Mouse (Mus musculus) thymus, postnatal 36 days (tissue): Measurements from ENCODE around the gene Plk5.

Experiments
- DNase-seq, 2 experiments: peaks; one replicate each; pipeline ENCODE4 v3.0.0; 2022; ENCODE audit warnings: mixed read lengths in 2 of 2

Plk5 gene

DNA sequence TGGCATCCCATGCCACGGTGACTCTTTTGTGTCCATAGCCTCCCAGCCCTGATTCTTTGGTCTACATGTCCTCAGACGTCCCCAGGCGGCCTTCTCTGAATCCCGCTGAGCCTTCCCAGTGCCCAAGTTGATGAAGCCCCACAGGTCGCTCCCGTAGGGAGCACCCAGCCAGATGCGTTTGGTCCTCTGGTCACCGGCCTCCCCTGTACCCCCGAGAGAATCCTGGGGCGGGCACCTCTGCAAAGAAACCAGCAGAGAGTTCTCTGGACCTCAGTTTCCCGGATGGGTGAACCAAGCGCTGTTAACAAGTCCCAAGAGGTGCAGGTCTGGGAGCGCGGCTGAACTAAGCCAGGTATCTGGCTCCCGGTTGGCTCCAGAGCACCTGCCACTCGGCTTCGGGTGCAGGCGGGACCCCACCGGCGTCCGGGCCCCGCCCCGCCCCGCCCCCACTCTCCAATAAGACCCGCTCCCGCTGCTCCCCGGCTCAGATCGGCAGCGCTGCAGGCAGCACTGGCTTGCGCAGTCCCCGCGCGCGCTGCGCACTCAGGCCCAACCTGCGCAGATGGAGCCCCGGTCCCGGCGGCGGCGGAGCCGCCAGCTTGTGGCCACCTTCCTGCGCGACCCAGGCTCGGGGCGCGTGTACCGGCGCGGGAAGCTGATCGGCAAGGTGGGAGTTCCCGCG, at the start of gene Plk5:
Plk5 (plus strand) TSS at position 459 of the 682 bp plus-strand sequence.
- DNase-seq, result no peak

DNA sequence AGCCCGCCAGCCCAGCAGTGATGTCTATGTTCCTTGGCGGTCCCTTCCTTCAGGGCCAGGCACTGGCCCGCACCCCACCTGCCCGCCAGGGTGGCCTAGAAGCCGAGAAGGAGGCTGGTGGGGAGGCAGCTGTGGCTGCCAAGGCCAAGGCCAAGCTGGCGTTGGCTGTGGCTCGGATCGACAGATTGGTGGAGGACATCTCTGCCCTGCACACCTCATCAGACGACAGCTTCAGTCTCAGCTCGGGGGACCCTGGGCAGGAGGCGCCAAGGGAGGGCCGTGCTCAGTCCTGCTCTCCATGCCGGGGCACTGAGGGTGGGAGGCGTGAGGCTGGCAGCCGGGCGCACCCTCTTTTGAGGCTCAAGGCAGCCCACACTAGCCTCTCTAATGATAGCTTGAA, 44.7 kb upstream of the Plk5 start:
- DNase-seq, result no peak

DNA sequence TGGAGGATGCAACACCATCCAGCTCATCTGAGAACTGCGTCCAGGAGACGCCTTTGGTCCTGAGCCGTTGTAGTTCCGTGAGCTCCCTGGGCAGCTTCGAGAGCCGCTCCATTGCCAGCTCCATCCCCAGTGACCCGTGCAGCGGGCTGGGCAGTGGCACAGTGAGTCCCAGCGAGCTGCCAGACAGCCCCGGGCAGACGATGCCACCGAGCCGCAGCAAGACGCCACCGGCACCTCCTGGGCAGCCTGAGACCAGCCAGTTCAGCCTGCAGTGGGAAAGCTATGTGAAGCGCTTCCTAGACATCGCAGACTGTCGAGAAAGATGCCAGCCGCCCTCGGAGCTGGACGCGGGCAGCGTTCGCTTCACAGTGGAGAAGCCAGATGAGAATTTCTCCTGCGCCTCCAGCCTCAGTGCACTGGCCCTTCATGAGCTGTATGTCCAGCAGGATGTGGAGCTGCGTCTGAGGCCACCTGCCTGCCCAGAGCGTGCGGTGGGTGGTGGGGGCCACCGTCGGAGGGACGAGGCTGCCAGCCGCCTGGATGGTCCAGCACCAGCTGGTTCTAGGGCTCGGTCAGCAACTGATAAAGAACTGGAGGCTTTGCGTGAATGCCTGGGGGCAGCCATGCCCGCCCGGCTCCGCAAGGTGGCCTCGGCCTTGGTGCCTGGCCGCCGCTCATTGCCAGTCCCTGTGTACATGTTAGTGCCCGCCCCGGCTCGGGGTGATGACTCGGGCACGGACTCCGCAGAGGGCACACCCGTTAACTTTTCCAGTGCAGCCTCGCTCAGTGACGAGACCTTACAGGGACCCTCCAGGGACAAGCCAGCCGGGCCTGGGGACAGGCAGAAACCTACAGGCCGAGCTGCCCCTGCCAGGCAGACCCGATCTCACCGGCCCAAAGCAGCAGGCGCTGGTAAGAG, 43.4 kb upstream of the Plk5 start:
- no peak for DNase-seq

DNA sequence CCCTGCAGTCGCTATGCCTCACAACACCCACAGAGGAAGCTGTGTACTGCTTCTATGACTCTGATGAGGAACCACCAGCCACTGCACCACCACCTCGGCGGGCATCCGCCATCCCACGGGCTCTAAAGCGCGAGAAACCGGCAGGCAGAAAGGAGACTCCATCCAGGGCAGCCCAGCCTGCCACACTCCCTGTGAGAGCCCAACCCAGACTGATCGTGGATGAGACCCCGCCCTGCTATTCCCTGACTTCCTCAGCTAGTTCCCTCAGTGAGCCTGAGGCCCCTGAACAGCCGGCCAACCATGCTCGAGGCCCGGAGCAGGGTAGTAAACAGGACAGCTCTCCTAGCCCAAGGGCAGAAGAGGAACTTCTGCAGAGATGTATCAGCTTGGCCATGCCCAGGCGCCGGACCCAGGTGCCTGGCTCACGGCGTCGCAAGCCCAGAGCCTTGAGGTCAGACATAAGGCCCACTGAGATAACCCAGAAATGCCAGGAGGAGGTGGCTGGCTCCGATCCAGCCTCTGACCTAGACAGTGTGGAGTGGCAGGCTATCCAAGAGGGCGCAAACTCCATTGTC, 42.5 kb upstream of the Plk5 start:
- no peak for DNase-seq

DNA sequence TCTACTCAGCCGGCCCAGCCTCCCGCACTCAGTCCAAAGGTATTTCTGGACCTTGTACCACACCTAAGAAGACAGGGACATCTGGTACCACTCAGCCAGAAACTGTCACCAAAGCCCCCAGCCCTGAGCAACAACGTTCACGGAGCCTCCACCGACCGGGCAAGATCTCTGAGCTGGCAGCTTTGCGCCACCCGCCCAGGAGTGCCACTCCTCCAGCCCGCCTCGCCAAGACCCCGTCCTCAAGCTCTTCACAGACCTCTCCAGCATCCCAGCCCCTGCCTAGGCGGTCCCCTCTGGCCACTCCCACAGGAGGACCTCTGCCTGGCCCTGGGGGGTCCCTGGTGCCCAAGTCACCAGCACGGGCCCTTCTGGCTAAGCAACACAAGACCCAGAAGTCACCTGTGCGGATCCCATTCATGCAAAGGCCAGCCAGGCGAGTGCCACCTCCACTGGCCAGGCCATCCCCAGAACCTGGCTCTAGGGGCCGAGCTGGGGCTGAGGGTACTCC, 41.7 kb upstream of the Plk5 start:
- DNase-seq, result peak in 1 of 2 experiments; percentile 14

DNA sequence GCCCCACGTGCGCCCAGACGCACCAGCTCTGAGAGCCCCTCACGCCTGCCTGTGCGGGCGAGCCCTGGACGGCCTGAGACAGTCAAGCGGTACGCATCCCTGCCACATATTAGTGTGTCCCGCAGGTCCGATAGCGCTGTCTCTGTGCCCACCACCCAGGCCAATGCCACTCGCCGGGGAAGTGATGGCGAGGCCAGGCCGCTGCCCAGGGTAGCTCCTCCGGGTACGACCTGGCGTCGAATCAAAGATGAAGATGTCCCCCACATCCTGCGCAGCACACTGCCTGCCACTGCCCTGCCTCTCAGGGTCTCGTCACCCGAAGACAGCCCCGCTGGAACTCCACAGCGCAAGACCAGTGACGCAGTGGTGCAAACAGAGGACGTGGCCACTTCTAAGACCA, 40.9 kb upstream of the Plk5 start:
- no peak for DNase-seq

DNA sequence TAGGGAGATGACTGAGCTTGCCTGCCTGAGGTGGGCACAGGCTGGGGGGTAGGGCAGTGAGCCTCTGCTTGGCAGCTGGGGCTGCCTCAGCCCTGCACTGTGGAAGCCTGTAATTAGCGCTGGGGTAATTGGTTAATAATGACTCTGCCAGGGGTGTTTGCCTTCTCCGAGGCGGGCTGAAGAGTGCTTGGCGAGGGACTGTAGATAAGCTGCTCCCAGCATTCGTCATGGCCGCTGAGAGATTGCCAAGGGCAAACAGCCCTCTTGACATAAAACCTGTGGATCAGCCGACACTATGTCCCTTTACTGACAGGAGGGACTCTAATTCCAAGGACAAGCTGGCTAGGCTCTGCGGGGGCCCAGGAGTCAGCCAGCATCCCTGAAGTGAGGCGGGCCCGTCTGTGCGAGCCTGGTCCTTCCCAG, 39.9 kb upstream of the Plk5 start:
- DNase-seq, result no peak

DNA sequence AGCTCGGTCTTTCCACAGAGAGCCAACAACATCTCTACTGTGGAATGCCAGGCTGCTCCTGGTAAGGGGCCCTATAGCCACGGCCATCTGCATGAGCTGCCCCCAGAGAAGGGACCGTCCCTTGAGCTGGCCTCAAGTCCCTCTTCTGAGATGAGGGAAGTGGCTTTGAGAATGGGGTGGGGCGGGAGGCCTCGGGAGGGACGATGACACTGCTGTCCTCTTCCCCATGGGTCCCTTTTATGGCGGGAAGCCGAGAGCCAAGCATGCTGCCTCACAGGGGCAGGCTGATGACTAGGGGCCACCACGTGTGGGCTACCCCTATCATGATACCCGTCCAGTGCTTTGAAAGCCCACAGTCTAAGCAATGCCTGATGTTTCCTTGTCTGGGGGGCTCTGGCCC, 39.2 kb upstream of the Plk5 start:
- no peak for DNase-seq

DNA sequence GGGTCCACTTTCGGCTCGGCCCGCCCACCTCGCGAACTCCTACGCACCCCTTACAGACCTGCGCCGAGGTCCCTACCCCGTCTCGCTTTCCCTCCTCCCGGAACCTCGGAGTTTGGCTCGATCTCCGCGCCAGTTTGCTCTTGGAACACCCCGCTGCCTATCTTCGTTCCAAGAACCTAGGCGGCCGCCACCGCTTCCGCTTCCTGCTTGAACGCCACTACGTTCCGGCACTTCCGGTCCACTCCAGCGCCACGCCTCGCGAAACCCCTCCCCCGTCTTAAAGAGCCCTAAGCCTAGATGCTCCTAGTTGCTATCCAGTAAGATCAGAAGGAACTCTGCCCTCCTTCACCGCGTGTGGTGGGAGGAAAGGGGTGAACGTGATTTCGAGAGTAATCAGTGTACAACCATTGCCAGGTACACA, 35.9 kb upstream of the Plk5 start, which contains the start of gene 2310011J03Rik:
2310011J03Rik (minus strand) TSS at position 198 of the 421 bp plus-strand sequence.
- DNase-seq, result peak; percentile 88 to 90

DNA sequence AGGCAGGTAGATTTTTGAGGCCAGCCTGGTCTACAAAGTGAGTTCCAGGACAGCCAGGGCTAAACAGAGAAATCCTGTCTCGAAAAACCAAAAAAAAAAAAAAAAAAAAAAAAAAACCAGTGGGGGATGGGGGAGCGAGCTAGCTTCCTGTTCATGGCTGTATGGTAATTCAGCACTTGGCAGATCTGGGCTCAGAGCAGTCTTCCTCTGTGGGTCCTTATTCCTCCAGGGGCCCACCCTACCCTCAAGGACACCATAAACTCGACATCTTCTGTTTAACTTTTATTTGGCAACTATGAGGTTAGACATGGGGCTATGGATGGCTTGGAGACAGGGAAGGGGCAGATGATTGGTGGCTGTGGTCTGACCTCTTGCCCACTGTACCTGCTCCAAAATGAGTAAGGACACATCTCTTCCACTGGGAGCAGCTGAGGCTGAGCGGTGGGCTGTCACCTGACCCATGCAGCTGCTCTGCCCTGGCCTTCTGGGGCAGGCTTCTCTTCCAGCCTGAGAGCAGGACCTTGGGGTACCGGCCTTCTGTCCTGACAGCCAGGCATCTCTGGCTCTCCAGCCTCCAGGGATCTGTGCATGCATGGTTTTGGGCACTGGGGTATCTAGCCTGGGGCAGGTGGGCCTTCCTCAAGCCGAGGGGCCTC, 35.1 kb upstream of the Plk5 start:
- no peak for DNase-seq

DNA sequence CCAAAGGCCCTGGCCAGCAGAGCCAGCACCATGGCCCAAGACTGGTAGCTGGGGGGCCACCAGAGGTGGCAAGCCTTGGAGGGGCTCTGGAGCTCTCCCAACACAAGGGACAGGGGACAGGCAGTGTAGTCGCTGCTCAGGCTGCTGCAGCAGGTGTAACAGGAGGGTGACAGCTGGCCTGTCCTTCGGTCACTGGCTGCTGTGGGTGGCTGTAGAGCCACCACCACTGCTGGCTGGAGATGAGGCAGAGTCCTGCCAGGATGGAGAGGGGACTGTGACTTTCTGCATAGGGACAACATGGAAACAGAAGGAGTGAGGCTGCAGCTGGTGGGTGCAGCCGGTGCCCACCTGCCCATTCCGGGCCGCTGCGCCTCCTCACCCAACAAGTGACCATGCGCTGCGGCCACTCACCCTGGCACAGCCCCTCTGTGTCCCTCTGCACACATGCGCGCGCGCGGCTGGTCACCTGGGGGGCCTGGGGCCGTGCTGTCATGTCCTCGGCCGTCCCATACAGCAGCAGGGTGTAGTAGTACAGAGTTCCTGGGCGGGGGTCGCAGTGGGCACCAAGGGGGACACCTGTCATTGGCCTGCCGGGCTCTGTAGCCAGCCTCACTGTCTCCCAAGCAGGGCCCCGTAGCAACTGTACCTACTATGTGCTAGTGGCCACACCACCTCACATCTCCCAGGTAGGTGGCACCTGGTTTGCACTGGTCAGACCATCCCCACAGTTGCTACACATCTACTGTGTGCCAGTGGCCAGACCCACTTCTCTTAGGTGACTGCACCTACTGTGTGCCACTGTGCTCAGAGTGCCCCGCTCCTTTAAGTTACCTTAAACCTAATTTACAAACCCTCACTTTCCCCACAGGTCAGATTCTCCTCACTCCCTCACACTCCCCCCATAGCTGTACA, 34.3 kb upstream of the Plk5 start:
- DNase-seq, result peak in 1 of 2 experiments; percentile 23

DNA sequence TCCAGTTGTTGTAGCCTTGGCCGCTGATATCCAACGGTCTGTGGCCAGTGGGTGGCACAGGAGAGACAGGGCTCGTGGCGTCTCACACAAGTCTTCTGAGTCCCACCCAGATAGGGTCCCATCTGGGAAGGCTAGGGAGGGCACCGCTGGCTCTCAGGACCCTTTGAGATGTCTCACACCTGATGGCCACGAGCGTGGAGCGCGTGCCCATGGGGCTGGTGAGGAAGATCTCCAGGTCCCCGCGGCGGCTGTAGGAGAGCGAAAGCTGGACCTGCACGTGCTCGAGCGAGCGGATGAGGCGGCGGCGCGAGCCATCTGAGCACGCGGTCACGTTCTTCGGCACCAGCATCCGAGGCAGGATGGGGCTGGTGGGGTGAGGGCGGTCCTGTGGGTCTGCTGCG, 33.4 kb upstream of the Plk5 start:
- peak in 1 of 2 experiments; percentile 47 for DNase-seq

DNA sequence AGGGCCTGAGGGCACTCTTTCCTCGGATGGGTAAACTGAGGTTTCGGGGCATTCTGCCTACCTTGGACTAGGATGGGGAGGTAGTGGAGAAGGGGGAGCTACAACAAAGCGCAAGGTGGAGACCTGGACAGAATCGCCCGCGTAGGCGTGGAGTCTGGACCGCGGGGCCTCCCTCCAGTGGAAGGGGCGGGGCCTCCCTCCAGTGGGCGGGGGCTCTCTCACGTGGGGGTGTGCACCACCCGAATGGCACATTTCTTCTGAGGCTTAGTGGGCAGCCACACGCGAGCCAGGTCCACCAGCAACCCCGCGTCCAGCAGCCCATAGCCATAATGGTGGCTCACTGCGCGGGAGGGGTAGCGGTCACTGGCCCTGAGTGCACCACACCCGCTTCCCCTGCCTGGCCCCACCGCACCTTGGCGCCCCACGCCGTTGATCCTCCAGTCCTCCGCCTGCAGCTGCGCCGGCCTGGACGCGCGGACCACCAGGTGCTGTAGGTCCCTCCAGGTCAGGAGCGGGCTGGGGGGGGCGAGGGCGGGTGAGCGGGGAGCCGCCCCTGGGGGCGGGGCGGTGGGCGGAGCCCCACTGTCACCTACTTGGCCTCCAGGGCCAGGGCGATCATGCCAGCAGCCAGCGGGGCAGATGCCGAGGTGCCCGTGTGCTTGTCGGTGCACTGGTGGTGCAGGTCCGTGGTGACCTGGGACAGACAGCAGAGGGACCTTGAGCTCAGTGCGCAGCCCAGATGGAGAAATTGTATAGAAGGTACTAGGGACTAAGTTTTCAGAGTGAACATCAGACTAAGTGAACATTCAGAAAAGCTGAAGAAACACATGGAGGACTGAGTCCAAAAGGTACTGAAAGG, 32.8 kb upstream of the Plk5 start:
- DNase-seq, result peak; percentile 58 to 68

DNA sequence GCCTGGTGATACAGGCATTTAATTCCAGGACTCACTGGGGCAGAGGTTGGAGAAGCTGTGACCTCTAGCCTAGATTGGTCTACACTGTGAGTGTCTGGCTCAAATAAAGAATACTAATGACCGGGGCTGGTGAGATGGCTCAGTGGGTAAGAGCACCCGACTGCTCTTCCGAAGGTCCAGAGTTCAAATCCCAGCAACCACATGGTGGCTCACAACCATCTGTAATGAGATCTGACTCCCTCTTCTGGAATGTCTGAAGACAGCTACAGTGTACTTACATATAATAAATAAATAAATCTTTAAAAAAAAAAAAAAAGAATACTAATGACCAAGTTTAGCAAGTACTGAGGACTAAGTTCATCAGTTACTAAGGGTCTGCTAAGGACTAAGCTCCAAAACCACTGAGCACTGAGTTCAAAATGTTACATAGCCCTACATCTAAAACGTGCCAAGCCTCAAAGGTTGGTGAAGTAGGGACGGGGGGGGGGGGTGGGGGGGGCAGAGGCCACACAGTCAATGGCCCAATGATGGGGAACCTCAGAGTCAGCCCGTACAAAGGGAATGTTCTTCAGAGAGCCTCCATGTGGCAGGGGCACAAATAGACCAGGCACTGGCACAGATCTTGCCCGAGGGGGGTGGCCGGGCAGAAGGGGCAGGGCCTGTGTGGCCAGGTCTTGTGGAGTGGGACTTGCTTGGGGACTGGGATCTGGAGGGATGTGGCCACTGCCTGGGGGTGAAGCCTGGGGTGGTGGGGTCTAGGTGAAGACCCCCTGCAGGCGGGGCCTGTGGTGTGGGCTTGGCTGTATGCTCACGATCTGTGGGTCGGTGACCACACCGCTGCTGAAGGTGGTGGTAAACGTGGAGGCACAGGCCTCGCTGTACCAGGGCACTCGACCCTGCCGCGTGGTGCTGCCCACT, 31.9 kb upstream of the Plk5 start:
- DNase-seq, result no peak

DNA sequence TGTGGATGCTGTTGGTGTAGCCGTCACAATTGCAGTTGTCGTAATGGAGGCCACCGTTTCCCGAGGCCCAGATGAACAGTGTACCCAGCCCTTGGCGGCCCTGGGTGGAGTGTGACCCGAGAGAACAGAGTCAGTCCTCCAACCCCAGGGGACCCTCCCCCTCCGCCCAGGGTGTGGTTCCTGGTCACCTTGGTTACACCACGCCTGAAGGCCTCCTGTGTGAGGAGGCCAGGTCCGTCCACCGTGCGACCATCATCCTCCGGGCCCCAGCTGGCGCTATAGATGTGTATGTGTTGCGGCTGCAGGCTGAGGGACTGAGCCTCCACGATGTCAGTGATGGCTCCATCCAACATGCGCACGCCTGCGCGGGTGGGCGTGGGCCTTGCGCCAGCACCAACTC, 31.2 kb upstream of the Plk5 start:
- DNase-seq, result peak in 1 of 2 experiments; percentile 19

DNA sequence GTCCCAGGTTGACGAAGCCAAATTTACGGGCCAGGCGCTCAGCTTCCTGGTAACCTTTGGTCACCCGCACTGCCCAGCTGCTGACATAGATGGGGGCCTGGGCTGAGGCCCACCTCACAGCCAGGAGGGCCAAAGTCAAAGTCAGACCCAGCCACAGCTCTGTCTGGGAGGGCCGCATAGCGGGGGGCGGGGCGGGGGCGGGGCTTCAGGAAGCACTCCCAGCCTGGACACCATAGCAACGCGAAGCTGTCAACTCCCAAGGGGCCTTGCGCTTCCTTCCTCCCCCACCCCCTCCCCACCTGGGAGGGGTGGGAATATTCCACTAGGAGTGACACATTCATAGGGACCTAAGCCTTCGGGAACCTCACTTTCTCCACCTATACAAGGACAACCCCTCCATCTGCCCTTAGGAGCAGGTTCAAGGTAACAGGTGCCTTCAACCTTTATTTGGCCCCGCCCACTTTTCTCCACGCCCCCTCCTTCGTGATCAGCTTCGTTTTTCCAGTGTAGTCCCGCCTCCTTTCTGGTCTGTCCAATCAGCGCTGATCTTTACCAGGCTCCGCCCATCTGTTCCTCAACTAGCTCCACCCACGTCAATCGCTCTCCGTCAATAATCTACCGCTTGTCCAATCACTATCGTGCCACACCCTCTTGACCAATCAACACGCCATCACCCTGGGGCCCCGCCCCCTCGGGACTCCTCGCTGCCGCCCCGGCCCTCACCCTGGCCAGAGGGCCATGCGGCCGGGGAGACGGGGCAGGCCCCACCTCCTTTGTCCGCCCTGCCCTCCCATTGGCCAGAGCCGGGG, 26.8 kb upstream of the Plk5 start, which contains the start of the genes Pcsk4 and Reep6:
Pcsk4 (minus strand) TSS at position 226 of the 809 bp plus-strand sequence.
Reep6 (plus strand) TSS at position 681 of the 809 bp plus-strand sequence.
- peak; percentile 63 to 77 for DNase-seq

DNA sequence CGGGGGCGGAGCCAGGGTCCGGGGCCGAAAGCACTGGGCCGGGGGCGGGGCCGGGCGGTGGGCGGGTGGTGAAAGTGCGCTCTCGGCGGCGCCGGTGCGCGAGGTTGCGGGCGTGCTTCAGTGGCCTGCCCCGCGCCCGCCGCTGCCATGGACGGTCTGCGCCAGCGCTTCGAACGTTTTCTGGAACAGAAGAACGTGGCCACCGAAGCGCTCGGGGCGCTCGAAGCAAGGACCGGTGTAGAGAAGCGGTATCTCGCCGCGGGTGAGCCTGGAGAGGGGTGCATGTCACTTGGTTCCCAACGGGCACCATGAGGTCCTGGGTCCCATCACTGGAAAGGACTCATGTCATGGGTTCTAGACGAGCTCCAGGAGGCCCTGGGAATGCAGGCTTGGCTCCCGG, 26.2 kb upstream of the Plk5 start:
- DNase-seq, result no peak

DNA sequence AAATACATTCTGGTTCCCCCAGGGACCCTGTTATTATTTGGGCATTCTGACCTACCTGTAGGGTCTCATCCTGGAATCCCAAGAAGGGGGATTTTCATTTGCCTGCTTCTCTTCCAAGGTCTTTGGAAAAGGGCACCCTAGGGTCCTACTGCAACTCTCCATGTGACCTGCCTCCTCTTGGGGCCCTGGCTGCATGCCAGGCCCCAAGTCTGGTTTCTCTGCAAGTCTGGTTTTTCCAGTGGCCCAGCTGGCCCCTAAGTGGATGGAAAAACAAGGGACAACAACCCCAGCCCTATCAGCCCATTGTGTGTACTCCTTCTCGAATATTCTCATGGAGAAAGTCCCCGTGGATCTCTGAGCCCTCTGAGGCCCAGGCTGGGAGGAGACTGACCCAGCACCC, 25.4 kb upstream of the Plk5 start:
- no peak for DNase-seq
